Mouse (Mus musculus) kidney, adult 18-20 months (tissue): Measurements from ENCODE around the gene Elmod1.
A peak's percentile ranks its signal among the peaks of the same experiment; 100 is the strongest.
"Not testable (repeated sequence)": the region's sequence is repeated elsewhere in the genome, so short reads cannot be mapped to it uniquely, and the experiment has no call there.

Experiments
- DNase-seq: peaks from one replicate; pipeline ENCODE4 v3.0.0; 2021

Elmod1 gene

GRCm38 (mm10) chr9:53975122-53975518, at the start of gene Elmod1:
Gene Elmod1 (minus strand): TSS chr9:53975301.
- DNase-seq, result peak; percentile 24

GRCm38 (mm10) chr9:54022795-54023194, 47.7 kb upstream of the Elmod1 start:
- DNase-seq, result no peak

GRCm38 (mm10) chr9:53994528-53994927, 19.4 kb upstream of the Elmod1 start:
- DNase-seq, result no peak

- DNase-seq, result not testable (repeated sequence)
Observed at GRCm38 (mm10) chr9:53992567-53992966, 17.5 kb upstream of the Elmod1 start.

DNA sequence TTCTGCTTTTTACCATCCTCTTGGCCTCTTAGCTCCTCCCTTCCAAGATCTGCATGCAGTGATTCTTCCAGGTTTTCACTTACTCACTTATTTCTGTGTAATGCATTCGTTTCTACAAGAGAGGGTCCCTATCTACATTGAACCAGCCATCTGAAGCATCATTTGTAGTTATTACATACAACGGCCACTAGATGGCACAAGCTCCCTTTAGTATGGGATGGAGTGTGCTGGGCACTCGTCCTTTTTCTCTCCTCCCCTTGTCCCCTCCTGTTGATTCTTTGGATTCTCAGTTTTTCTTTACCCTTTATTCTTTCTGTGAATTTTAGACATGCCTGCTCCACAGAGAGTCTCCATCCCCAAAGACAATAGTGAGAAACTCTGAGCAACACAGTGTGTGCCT, 15.8 kb upstream of the Elmod1 start:
- DNase-seq, result peak; percentile 7

GRCm38 (mm10) chr9:53986972-53987371, 11.9 kb upstream of the Elmod1 start:
- DNase-seq, result no peak

- peak; percentile 52 for DNase-seq
Observed at GRCm38 (mm10) chr9:53984868-53985267, 9.8 kb upstream of the Elmod1 start.

- DNase-seq, result peak; percentile 5
Observed at GRCm38 (mm10) chr9:53974328-53975121, 576 bp downstream of the Elmod1 start.

- no peak for DNase-seq
Observed at GRCm38 (mm10) chr9:53973929-53974327, 1.2 kb downstream of the Elmod1 start.

- no peak for DNase-seq
Observed at GRCm38 (mm10) chr9:53973241-53973640, 1.9 kb downstream of the Elmod1 start.

DNA sequence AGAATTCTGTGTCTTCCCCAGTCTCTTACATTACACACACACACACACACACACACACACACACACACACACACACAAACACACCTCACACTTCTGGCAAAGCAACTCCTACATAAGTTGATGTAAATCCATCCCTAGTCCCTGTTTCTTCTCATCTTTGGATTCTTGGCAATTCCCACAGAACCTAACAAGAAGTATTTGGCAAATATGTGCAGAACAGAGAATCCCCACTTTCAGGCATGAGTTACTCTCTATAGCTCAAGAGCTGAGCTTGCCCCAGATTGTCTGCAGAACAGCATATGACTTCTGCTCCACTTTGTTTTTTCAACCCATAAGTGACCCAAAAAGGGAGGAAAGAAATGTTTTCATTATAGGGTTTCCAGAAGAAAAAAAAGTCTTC, 2.7 kb downstream of the Elmod1 start:
- DNase-seq, result no peak

DNA sequence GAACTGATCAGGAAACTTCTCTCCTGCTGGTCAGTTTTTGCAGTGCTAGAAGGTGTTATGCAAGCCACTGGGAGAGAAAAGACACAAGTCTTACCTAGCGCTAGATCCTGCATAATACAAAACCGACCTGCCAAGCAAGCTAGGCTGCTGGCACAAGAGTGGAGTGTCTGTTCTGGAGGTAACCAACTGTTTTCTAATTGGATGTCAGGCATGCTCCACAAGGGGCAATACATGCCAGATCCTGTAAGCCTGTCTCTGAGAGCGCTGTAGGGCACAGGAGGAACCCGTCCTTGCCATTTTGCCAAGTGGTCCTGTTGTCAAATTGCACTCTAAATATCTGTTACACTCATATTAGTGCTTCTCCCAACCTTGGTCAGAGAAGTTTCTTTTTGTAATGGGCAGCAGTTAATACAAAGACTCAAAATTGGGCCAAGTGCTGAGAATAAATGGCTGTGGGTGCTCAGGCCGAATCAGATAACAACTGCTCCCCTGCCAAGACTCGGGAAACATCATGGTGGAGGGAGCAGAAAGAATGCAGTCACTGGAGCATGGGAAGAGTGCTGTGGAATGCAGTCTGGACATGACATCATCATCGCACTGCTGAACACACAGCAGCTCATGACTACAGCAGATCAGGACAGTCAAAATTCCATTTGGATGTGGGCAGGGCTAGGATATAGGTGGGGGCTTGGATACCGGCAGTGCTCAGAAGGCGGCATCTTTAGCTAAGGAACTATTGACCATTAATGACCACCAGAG, 7.3 kb downstream of the Elmod1 start:
- no peak for DNase-seq

- no peak for DNase-seq
Observed at GRCm38 (mm10) chr9:53957021-53957420, 18.1 kb downstream of the Elmod1 start.

GRCm38 (mm10) chr9:53954853-53955252, 20.2 kb downstream of the Elmod1 start:
- no peak for DNase-seq

GRCm38 (mm10) chr9:53947463-53947862, 27.6 kb downstream of the Elmod1 start:
- DNase-seq, result no peak

DNA sequence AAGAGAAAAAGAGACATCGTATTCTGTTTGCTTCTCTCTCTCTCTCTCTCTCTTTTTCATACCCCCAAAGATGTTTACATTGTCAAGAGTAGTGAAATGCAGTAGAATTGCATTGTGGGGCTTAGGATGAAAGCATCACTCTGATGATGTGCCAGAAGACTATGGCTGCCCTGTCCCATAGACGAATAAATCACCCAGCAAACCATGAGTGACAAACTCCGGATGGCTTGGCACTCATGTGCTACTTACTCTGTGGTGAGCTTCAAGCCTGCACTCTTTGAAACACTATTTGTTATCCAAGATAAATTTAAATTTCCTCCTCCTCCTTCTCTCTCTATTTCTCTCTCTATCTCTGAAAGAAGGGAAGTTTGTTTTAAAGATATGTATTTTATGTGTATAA, 36.5 kb downstream of the Elmod1 start:
- no peak for DNase-seq

- peak; percentile 22 for DNase-seq
Observed at GRCm38 (mm10) chr9:53934179-53934578, 40.9 kb downstream of the Elmod1 start.

GRCm38 (mm10) chr9:53933375-53933774, 41.7 kb downstream of the Elmod1 start:
- DNase-seq, result no peak

- no peak for DNase-seq
Observed at GRCm38 (mm10) chr9:53930906-53931305, 44.2 kb downstream of the Elmod1 start.

GRCm38 (mm10) chr9:53921061-53921460, 54.0 kb downstream of the Elmod1 start:
- DNase-seq, result no peak

GRCm38 (mm10) chr9:53915929-53916721, 59.0 kb downstream of the Elmod1 start:
- DNase-seq, result no peak

DNA sequence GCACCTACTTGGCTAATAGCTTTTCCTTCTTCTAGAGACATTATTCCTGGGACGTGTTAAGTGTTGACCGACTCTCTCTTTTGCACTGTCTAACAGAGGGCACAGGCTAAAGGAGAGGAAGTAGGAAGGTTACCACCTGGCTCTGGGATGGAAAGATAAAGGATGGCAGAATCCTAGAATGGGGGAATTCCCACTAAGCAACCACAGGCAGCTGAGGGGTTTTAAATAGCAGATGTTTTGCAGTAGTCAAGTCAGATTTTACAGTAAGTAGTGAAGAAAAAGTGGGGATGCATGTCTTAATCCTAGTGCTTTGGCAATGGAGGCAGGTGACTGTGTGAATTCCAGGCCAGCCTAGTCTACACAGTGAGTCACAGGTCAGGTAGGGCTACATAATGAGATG, 64.3 kb downstream of the Elmod1 start:
- DNase-seq, result no peak

DNA sequence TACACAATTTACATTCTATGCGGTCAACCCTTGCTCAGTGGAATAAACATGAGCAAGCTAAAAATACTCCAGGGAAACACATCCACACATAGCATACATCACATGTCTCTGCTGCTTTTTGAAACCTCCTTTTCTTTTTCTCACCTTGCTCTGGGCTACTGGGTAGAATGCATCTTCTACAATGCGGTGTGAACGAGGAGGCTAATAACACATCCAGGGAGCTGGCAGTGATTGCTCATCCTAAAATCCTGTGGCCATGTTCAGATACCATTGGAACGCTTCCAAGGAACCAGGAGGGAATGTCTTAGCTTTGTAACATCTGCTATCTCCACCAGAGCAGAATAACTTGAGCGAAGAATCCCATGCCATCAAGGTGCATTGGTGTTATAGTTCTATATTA, 64.8 kb downstream of the Elmod1 start:
- DNase-seq, result no peak
